Mouse (Mus musculus) ES-Bruce4 (cell line): Measurements from ENCODE around the gene Slc37a1. TPM values are rescaled to one million over a fixed set of nuclear protein-coding genes. Genes with fewer than 3 reads are reported as not detected.

ENCODE experiments used
- H3K27ac ChIP-seq: 2 replicates; pipeline ENCODE4 v1.5.1; 2012; ENCODE audit warnings: low read length, inconsistent platforms; ENCODE audit not compliant: insufficient read depth
- H3K27me3 ChIP-seq: 2 replicates; pipeline ENCODE4 v1.6.1; 2012; ENCODE audit warnings: mild to moderate bottlenecking, low read length, inconsistent platforms; ENCODE audit not compliant: control insufficient read depth, poor library complexity, insufficient read depth, severe bottlenecking
- H3K36me3 ChIP-seq: 2 replicates; pipeline ENCODE4 v1.6.1; 2012; ENCODE audit warnings: inconsistent platforms, mild to moderate bottlenecking, low read length, moderate library complexity; ENCODE audit not compliant: control insufficient read depth, poor library complexity, insufficient read depth, severe bottlenecking
- H3K4me1 ChIP-seq: one replicate; pipeline ENCODE4 v1.8.1; 2011; ENCODE audit warnings: low read length; ENCODE audit not compliant: control insufficient read depth, insufficient read depth
- H3K4me3 ChIP-seq: 2 replicates; pipeline ENCODE4 v1.5.1; 2011; ENCODE audit warnings: low read depth, mild to moderate bottlenecking, low read length
- H3K9ac ChIP-seq: 2 replicates; pipeline ENCODE4 v1.6.1; 2012; ENCODE audit warnings: low read depth, mild to moderate bottlenecking, inconsistent platforms; ENCODE audit not compliant: poor library complexity, severe bottlenecking
- H3K9me3 ChIP-seq: replicated peaks from 2 replicates; pipeline ENCODE4 v1.6.1; 2012; ENCODE audit warnings: mild to moderate bottlenecking, low read length, inconsistent platforms; ENCODE audit not compliant: control insufficient read depth, poor library complexity, insufficient read depth, severe bottlenecking
- CTCF ChIP-seq: IDR thresholded peaks from one replicate; pipeline ENCODE4 v1.8.1; 2011; ENCODE audit warnings: low read depth, low read length
- EP300 ChIP-seq: IDR thresholded peaks from 2 replicates; pipeline ENCODE4 v1.6.1; 2011; ENCODE audit warnings: low read depth, low read length; ENCODE audit not compliant: insufficient read depth
- POLR2A ChIP-seq: IDR thresholded peaks from one replicate; pipeline ENCODE4 v1.8.1; 2011; ENCODE audit warnings: low read length; ENCODE audit not compliant: insufficient read depth
- polyA plus RNA-seq: library from polyadenylated mRNA; stranded (reverse); fragments of >200 nt; gene quantifications from 2 replicates; pipeline ENCODE4 v1.2.4, GENCODE M21; 2011; ENCODE audit warnings: low read depth; ENCODE audit not compliant: missing spikeins, insufficient read depth, insufficient read length

The Slc37a1 gene
- polyA plus RNA-seq, 1 experiment, result 13.4 TPM

DNA sequence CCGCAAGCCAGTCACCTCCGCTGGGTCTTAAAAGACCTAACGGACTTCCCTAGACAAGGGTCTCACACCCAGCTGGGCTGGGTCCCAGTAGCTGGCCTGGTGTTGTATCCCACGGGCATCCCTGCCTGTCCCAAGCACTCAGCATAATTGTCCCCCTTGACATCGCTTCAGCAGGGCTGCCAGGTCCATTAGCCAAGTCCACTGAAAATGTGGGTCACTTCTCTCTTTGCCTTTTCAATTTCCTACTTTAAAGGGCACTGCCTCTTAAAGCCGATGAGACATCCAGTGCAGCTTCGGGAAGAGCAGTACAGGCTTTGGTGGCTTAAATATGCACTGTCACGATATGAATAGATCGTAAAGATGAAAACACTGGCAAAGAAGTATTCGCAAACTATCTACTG lies 91.8 kb downstream of the Slc37a1 start:
- Histone ChIP-seq H3K4me3 (no peak overlapping the region), H3K27ac (no peak overlapping the region), H3K36me3 (no peaks in the 10 kb centered on the region), H3K9me3 (no peaks in the 10 kb centered on the region), H3K4me1 (no peaks in the 10 kb centered on the region), H3K27me3 (no peaks in the 10 kb centered on the region), H3K9ac (no peak overlapping the region)
- TF ChIP-seq POLR2A (no peak), CTCF (no peak), EP300 (no peak)

DNA sequence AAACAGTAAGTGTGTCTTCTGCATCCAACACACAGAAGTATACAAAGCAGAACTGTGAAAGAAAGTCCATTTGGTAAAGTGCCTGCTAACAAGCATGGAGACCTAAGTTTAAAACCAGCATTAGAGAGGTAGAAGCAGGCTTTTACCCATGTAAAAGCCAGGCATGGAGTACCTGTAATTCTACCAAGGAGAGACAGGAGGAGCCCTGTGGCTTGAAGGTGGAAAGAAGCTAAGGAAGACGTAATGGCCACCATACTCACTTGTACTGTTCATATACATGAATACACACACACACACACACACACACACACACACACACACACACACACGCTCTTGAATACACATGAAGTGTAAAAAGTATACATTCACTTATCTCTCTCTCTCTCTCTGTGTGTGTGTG lies 92.5 kb downstream of the Slc37a1 start:
- TF ChIP-seq EP300 (no peak), CTCF (no peak), POLR2A (no peak)
- Histone ChIP-seq H3K27ac (no peak overlapping the region), H3K27me3 (no peaks in the 10 kb centered on the region), H3K4me1 (no peaks in the 10 kb centered on the region), H3K36me3 (no peaks in the 10 kb centered on the region), H3K9ac (no peak overlapping the region), H3K9me3 (no peaks in the 10 kb centered on the region), H3K4me3 (no peak overlapping the region)

DNA sequence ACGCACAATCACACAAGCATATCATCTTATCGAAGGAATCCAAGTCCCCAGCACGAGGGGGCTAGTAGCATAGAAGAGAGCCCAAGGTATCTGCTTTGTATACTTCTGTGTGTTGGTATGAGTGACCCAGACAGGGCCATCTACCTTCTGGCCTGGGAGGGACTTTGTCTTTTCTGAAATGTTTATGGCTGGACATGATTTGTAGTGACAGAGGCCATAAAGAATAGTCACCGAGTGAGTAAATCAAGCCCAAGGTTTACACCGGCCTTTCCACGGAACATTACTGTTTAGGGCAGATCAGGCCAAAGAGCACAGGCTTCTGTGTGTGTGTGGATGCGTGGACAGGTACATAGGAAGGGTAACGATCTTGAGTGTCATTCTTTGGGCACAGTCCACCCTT lies 93.3 kb downstream of the Slc37a1 start:
- no peak overlapping the region for H3K9ac ChIP-seq
- TF ChIP-seq CTCF (no peak), POLR2A (no peak), EP300 (no peak)
- H3K4me3 ChIP-seq, result no peak overlapping the region
- no peaks in the 10 kb centered on the region for H3K9me3 ChIP-seq
- no peak overlapping the region for H3K27ac ChIP-seq
- no peaks in the 10 kb centered on the region for H3K27me3 ChIP-seq
- no peaks in the 10 kb centered on the region for H3K36me3 ChIP-seq
- H3K4me1 ChIP-seq, result no peaks in the 10 kb centered on the region

DNA sequence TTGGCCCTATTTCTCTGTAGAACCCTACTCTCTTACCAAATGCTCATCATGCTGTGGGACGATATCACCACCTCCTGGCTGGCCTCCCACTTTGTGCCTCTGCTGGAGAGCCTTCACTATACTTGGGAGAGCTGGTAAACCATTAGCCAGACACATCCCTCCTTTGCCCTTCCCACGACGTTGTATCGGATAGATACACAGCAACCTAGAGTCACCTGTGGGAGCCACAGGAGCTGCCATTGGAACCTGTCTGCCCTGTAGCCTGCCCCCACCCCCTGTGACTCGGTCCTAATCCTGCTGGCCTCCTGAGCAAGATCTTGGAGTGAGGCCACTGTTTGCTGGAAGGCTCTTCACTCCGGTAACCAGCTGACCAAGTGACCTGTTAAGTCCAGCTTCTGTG lies 96.7 kb downstream of the Slc37a1 start:
- Histone ChIP-seq H3K27ac (no peak overlapping the region), H3K9me3 (no peaks in the 10 kb centered on the region), H3K4me1 (no peaks in the 10 kb centered on the region), H3K27me3 (no peaks in the 10 kb centered on the region), H3K9ac (no peak overlapping the region), H3K36me3 (no peaks in the 10 kb centered on the region), H3K4me3 (no peak overlapping the region)
- no peak for TF ChIP-seq EP300
- TF ChIP-seq POLR2A, result no peak
- no peak for TF ChIP-seq CTCF

DNA sequence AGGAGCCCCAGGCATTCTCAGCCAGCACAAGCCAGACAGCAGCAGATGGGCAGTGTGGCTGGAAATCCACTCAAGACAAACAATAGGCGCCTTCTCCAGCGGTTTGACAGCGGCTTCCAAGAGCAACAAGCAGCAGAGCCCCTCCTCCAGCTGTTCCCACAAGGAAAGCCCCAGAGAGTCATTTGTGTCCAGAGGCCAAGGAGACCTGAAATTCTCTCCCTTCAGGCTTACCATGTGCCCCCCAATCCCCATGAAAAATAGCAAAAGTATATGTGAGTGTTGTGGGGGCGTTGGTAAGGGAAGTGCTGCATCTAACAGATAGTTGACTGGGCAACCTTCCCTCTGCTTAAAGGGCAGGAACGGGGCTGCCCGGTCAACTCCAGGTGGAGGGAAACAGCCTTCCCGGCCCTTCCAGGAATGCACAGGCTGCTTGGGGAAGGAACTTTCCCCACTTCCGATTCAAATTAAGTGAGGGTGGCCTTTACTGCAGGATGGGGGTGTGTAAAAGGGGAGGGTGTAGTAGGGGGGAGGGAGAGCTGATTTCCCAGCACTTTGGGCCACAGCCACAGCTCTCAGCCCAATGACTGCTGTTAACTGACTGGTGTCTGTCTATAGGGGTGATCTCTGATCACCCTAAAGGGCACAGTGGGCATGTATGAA lies 98.5 kb downstream of the Slc37a1 start:
- Histone ChIP-seq H3K9me3 (no peaks in the 10 kb centered on the region), H3K36me3 (no peaks in the 10 kb centered on the region), H3K9ac (no peak overlapping the region), H3K4me1 (no peaks in the 10 kb centered on the region), H3K27me3 (no peaks in the 10 kb centered on the region), H3K27ac (peak overlapping the region; percentile 21), H3K4me3 (no peak overlapping the region)
- TF ChIP-seq CTCF, result no peak
- no peak for TF ChIP-seq EP300
- no peak for TF ChIP-seq POLR2A

DNA sequence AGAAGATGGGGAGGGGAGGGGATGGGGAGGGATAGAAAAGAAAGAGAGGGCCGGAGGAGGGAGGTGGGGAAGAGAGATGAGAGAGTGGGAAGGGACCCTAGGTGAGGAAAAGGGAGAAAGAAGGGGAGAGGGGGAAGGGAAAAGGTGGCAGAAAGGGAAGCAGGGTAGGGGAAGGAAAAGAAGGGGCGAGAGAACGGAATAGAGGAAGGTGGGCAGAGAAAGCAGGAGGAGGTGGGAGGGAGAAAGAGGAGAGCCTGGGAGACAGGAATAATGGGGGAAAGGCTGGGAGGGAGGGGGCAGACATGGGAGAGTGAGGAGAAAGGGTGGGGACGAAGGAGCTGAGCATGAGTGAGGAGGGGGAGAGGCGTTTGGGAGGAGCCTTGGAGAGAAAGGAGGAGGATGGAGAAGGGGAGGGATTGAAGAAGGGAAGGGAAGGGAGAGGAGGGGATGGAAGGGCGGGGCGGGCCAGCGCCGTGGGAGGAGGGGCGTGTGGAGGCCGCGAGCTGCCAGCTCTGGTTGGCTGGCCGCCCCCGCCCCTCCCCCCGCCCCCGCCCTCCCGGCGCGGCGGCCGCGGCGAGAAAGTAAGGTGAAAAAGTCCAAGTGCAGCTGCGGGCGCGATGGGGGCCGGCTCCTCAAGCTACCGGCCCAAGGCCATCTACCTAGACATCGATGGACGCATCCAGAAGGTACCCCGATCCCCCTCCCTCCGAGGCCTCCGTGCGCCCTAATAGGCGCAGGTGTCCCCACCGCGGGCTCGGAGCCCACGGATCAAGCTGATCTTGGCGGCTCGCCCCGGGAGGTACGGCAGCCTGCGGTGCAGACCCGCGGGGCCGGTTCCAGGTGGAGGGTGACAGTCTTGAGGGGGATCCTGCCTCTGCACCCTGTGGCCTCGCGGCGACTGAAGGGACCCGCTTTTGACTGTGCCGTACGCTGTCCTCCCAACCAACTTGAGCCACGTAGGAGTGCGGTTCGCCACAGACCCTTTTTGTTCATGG lies 99.4 kb downstream of the Slc37a1 start, which contains the start of gene Pde9a:
Gene Pde9a, plus strand, starts transcription at position 540 of the 995 bp plus-strand sequence.
- Histone ChIP-seq H3K4me1 (no peaks in the 10 kb centered on the region), H3K27me3 (no peaks in the 10 kb centered on the region), H3K9ac (peak within 1 kb of the TSS; percentile 76), H3K27ac (peak within 1 kb of the TSS; percentile 33), H3K36me3 (no peaks in the 10 kb centered on the region), H3K4me3 (peak within 1 kb of the TSS; percentile 79), H3K9me3 (no peaks in the 10 kb centered on the region)
- 0 out of 2 replicates have a peak, but pooled peaks have one; percentile 25 for TF ChIP-seq EP300
- TF ChIP-seq POLR2A, result no peak
- no peak for TF ChIP-seq CTCF
